In the genomic region with DNA sequence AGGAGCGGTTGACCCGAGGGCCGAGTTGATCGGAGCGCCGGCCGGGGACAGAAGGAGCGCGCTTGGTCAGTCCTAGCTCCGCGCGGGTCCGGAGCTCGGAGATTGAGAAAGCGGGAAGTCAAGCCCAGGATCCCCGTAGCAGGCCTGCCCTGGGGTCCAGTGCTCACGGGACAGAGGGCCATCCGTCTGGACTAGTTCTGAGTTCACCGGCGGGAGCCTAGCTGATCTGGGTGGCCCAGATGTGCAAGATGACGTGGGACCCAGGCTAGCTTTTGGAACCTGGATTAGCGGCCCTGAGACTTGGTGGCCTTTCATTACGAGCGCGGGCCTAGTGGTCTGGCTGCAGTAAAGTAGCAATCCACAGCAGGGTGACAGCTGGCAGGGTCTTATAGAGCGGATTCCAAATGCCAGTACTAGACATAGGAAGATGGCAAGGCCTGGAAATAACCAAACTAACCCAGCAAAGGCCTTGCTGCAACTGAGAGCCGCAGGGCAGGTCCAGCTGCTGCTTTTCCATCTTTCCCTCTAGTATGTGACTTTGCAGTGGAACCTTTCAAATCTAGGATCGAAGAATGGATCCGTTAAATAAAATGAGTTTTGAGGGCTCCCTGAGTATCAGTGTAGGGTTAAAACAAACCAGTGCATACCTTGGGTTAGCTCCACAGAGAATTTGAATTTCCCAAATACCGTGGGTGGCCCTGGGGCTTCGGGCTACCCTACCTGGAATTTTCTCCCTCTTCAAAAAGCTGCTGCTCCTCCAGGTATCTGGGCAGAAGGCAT, we compare ENCODE assay signal across 8 mouse cellular contexts. TPM values are rescaled to one million over a fixed set of nuclear protein-coding genes. Genes with fewer than 3 reads are reported as not detected.
A peak's percentile ranks its signal among the peaks of the same experiment; 100 is the strongest.
DNase-seq lines count a peak whose midpoint lies in the region; ATAC-seq and TF ChIP-seq lines count a peak whose summit lies in the region.

No protein-coding gene starts in this region.

- peak; percentile 22 for DNase-seq in kidney, postnatal 14 days
- no peak for DNase-seq in kidney, postnatal 36 days
- DNase-seq in hindbrain, embryonic 14.5 days (ENCODE audit: low spot score), result no peak
- DNase-seq in Muller cell, postnatal 12 days (ENCODE audit: inconsistent ontology term), result no peak
- DNase-seq in ovary, postnatal 14 days (ENCODE audit: low spot score), result no peak
- no peak for DNase-seq in urinary bladder, postnatal 25 days (ENCODE audit: low spot score)

- no peaks in the 10 kb centered on the region for H3K4me1 ChIP-seq in cortical plate, adult 2 months (ENCODE audit: control insufficient read depth, insufficient read depth, low read length)
- no peaks in the 10 kb centered on the region for H3K4me1 ChIP-seq in hindbrain, embryonic 14.5 days (replicated peaks; ENCODE audit: control insufficient read depth, insufficient read depth, low read length)
- H3K4me1 ChIP-seq in midbrain, embryonic 12.5 days, result peaks cover 16% of the 10 kb centered on the region

- peak overlapping the region; percentile 85 for H3K4me2 ChIP-seq in hindbrain, embryonic 14.5 days (replicated peaks)
- peak overlapping the region; percentile 90 for H3K4me2 ChIP-seq in midbrain, embryonic 12.5 days (replicated peaks)

- H3K9ac ChIP-seq in hindbrain, embryonic 14.5 days, result 0 out of 2 replicates have a peak overlapping the region, but pooled peaks have one; percentile 42
- H3K9ac ChIP-seq in midbrain, embryonic 12.5 days (replicated peaks), result peak overlapping the region; percentile 44

- ATAC-seq in hindbrain, embryonic 14.5 days (ENCODE audit: low FRiP score), result no peak; the same call in none of the 2 replicates
- peak; percentile 31 for ATAC-seq in midbrain, embryonic 12.5 days (ENCODE audit: low FRiP score, low read depth)

- WGBS in hindbrain, embryonic 14.5 days, result 2% methylated on average over 31 of the region's 31 CpGs
- WGBS in midbrain, embryonic 12.5 days, result 2% methylated on average over 31 of the region's 31 CpGs

- no peak overlapping the region for H3K27ac ChIP-seq in cortical plate, adult 2 months (ENCODE audit: insufficient read depth, low read length)
- H3K27ac ChIP-seq in hindbrain, embryonic 14.5 days, result no peak overlapping the region
- H3K27ac ChIP-seq in midbrain, embryonic 12.5 days (replicated peaks), result no peak overlapping the region

- H3K27me3 ChIP-seq in hindbrain, embryonic 14.5 days (ENCODE audit: control insufficient read depth, insufficient read depth, low read length), result peaks cover 97% of the 10 kb centered on the region
- H3K27me3 ChIP-seq in midbrain, embryonic 12.5 days, result peaks cover 88% of the 10 kb centered on the region

- no peak for TF ChIP-seq CTCF in cortical plate, adult 2 months (IDR thresholded peaks at IDR 0.05; ENCODE audit: extremely low read depth, insufficient read depth, low read length)

- TF ChIP-seq POLR2A in cortical plate, adult 2 months (IDR thresholded peaks at IDR 0.05; ENCODE audit: extremely low read depth, insufficient read depth, low read length), result no peak

- no peaks in the 10 kb centered on the region for H3K9me3 ChIP-seq in hindbrain, embryonic 14.5 days (ENCODE audit: control insufficient read depth, low read length)
- H3K9me3 ChIP-seq in midbrain, embryonic 12.5 days, result no peaks in the 10 kb centered on the region

- H3K4me3 ChIP-seq in cortical plate, adult 2 months (ENCODE audit: insufficient read depth, low read length), result peak overlapping the region; percentile 41; the same call in 1 of the 2 replicates
- peak overlapping the region; percentile 52 for H3K4me3 ChIP-seq in hindbrain, embryonic 14.5 days (replicated peaks; ENCODE audit: low read length)
- H3K4me3 ChIP-seq in midbrain, embryonic 12.5 days, result peak overlapping the region; percentile 52

- H3K36me3 ChIP-seq in hindbrain, embryonic 14.5 days (replicated peaks; ENCODE audit: control insufficient read depth, insufficient read depth), result no peaks in the 10 kb centered on the region
- H3K36me3 ChIP-seq in midbrain, embryonic 12.5 days, result no peaks in the 10 kb centered on the region

RNA-seq across cellular contexts. Expression of a gene that starts 1.2 kb away (rescaled TPM):
- 0.17 and 0.40 TPM in 2 replicates for polyA plus RNA-seq in cortical plate, adult 2 months (2012; rRNA removed)
- polyA plus RNA-seq in hindbrain, embryonic 14.5 days (2014; fragmentation: Nextera tagmentation; extraction: Ambion mirVana), result not detected in 2 replicates
- polyA plus RNA-seq in midbrain, embryonic 12.5 days (2016; fragmentation: Nextera tagmentation; extraction: Ambion mirVana), result not detected in 2 replicates

RNA-seq across cellular contexts. Expression of a gene that starts 15.2 kb away (rescaled TPM):
- 1.2 and 1.6 TPM in 2 replicates for polyA plus RNA-seq in cortical plate, adult 2 months (2012; rRNA removed)
- 1.3 and 1.4 TPM in 2 replicates for polyA plus RNA-seq in hindbrain, embryonic 14.5 days (2014; fragmentation: Nextera tagmentation; extraction: Ambion mirVana)
- polyA plus RNA-seq in midbrain, embryonic 12.5 days (2016; fragmentation: Nextera tagmentation; extraction: Ambion mirVana), result 0.33 and 0.79 TPM in 2 replicates
